Mouse (Mus musculus) cerebellum, adult 2 months (tissue): ENCODE results near the gene Arpc4. TPM values are rescaled to one million over a fixed set of nuclear protein-coding genes. Genes with fewer than 3 reads are reported as not detected.

Experiments
- DNase-seq, 2 experiments: peaks; one replicate each; pipeline ENCODE4 v3.0.0; 2021
- H3K27ac ChIP-seq: fragments of 200-500 bp; 2 replicates; pipeline ENCODE4 v1.5.1; 2012; ENCODE audit warnings: low read length, control low read depth, inconsistent platforms; ENCODE audit not compliant: insufficient read depth
- H3K27me3 ChIP-seq: fragments of 200-500 bp; 2 replicates; pipeline ENCODE4 v1.6.1; 2012; ENCODE audit warnings: inconsistent platforms, mild to moderate bottlenecking, low read length, moderate library complexity; ENCODE audit not compliant: control insufficient read depth, insufficient read depth
- H3K4me1 ChIP-seq: fragments of 200-500 bp; 2 replicates; pipeline ENCODE4 v1.6.1; 2011; ENCODE audit warnings: low read length; ENCODE audit not compliant: control insufficient read depth, insufficient read depth
- H3K4me3 ChIP-seq: fragments of 200-500 bp; replicated peaks from 2 replicates; pipeline ENCODE3; 2011; ENCODE audit warnings: mild to moderate bottlenecking, low read depth, low read length, control low read depth; ENCODE audit not compliant: insufficient read depth
- CTCF ChIP-seq: fragments of 200-500 bp; IDR thresholded peaks from 2 replicates; pipeline ENCODE4 v1.5.1; 2011; ENCODE audit warnings: low read depth, mild to moderate bottlenecking, control low read depth, low read length, moderate library complexity, borderline replicate concordance; ENCODE audit not compliant: insufficient read depth
- POLR2A ChIP-seq: fragments of 200-500 bp; IDR thresholded peaks from 2 replicates; pipeline ENCODE4 v1.6.1; 2011; ENCODE audit warnings: low read length, control low read depth, borderline replicate concordance; ENCODE audit not compliant: insufficient read depth
- WGBS: fragments of 180-500 bp; shearing (Covaris S2); methylation state at CpG from one replicate; pipeline ENCODE4 v1.1.7; 2018; 5-methylcytosine and 5-hydroxymethylcytosine counted together
- polyA plus RNA-seq: library from polyadenylated mRNA; depleted of rRNA; stranded (reverse); fragments of >200 nt; gene quantifications from 2 replicates; pipeline ENCODE4 v1.2.3, GENCODE M21; 2012

Arpc4 gene
- polyA plus RNA-seq, 1 experiment, result 152 TPM

DNA sequence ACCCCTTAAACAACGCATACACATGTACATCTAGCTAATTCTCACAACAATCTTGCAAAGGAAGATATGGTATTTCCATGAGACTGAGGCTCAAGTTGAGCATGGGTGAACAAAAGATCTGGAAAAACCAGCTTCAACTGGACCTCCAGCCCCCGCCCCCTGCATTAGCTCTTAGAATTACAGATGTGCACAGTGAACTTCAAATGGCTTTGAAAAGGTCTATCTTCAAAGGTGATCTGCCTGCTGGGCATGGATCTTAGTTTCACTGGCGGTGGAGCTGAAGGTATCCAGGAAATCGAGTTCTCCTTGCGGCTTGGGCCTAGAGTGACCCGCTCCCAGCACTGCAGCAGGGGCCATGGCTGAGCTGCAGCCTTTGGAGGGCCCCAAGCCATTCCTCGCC is 9.8 kb upstream of the Arpc4 start:
- no peak overlapping the region for H3K27ac ChIP-seq
- WGBS, result 91% methylated on average over 7 of the region's 7 CpGs
- H3K4me1 ChIP-seq, result no peaks in the 10 kb centered on the region
- no peak overlapping the region for H3K4me3 ChIP-seq
- TF ChIP-seq CTCF (no peak), POLR2A (no peak)
- no peak for DNase-seq
- no peaks in the 10 kb centered on the region for H3K27me3 ChIP-seq

DNA sequence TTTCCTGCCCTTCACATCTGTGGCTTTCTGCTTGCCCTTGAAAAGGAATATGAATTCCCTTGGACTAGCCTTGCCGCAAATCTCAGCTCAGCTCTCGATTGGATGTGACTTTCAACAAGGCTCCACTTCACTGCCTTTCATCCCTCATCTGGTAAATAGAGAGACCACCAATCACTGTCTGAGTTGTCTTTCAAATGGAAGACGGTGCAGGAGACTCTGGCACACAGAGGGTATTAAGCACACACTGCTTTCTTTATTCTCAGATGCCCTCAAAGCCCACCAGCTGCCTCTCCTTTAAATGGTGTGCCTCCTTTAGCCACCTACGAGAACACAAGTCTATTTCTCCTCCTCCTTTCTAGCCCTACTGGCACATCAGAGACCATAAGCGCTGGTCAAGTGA is 9.3 kb upstream of the Arpc4 start:
- 82% methylated on average over 5 of the region's 5 CpGs for WGBS
- no peak for DNase-seq
- no peak overlapping the region for H3K4me3 ChIP-seq
- no peak overlapping the region for H3K27ac ChIP-seq
- no peak for TF ChIP-seq CTCF
- no peak for TF ChIP-seq POLR2A
- no peaks in the 10 kb centered on the region for H3K4me1 ChIP-seq
- H3K27me3 ChIP-seq, result no peaks in the 10 kb centered on the region

DNA sequence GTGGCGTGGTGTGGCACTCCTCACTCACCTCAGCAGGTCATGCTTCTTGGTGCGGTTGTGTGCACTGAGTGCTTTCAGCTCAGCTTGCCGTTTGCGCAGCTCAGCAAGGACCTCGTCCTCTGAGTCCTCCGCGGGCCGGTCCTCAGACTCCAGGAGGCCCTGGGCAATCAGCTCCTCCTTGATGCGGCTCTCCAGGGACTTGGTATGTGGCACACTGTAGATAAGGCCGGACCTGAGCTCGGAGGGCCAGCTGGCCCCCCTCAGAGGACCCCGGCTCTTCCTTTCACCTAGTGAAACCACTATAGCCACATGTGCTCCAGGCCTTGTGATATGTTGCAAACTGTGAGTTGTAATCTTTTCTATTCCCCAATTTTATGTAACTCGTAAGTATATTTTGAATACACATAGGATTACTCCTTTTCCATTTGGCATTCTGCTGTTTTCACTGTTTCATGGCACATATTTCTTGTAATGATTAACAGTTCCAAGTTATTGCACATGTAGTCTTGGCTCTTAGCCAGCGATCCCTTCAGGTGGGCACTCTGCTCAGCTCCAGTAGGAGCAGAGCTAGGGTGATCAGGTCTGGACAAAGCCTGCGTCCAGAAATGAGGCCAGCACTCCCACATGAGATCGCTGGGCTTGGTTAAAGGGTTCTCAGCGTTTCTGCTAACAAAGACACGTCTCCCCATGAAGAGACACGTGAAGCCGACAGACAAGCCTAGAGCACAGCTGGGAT is 7.6 kb upstream of the Arpc4 start:
- no peaks in the 10 kb centered on the region for H3K27me3 ChIP-seq
- H3K27ac ChIP-seq, result no peak overlapping the region
- H3K4me3 ChIP-seq, result no peak overlapping the region
- TF ChIP-seq CTCF, result no peak
- TF ChIP-seq POLR2A, result no peak
- no peaks in the 10 kb centered on the region for H3K4me1 ChIP-seq
- no peak for DNase-seq
- 81% methylated on average over 20 of the region's 20 CpGs for WGBS

DNA sequence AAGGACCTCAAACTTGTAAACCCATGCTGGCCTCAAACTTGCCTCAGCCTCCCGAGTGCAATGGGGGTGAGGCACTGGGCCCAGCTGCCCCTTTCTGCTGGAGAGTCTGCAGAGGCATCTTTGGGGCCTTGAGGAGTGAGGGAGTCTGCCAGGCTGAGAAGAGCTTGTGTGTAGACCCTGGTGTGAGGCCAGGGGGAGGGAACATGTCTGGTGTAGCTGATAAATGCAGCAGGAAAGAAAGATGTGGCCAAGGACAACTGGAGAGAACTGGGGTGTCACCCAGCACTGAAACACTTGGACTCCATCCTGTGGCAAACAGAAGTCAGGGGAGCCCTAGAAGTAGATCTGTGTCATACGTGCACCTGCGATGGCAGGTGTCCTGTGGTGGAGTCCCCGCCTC is 4.4 kb upstream of the Arpc4 start:
- DNase-seq, result no peak
- WGBS, result 90% methylated on average over 4 of the region's 4 CpGs
- Histone ChIP-seq H3K27ac (no peak overlapping the region), H3K4me1 (no peaks in the 10 kb centered on the region; the same call in 1 of the 2 replicates), H3K27me3 (no peaks in the 10 kb centered on the region), H3K4me3 (no peak overlapping the region)
- TF ChIP-seq CTCF, result no peak
- no peak for TF ChIP-seq POLR2A

DNA sequence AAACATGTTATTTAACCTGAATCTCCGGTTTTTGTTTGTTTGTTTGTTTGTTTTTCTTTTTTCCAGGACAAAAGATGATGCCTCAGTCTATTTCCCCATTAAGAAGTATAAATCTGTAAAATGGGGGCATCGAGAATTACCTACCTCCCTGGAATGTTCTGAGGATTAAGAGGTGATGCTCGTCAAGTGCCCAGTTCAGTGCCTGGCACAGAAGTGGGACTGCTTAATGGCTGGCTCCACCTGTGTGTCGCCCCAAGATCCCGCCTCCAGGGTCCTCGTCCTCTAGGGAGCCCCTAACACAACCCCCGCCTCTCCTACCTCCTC is 781 bp upstream of the Arpc4 start:
- peaks cover 2% of the 10 kb centered on the region; the same call in 1 of the 2 replicates for H3K4me1 ChIP-seq
- no peak for DNase-seq
- no peak for TF ChIP-seq POLR2A
- no peak for TF ChIP-seq CTCF
- no peaks in the 10 kb centered on the region for H3K27me3 ChIP-seq
- WGBS, result 6% methylated on average over 7 of the region's 7 CpGs
- peak overlapping the region; percentile 90 for H3K4me3 ChIP-seq
- peak overlapping the region; percentile 74 for H3K27ac ChIP-seq

DNA sequence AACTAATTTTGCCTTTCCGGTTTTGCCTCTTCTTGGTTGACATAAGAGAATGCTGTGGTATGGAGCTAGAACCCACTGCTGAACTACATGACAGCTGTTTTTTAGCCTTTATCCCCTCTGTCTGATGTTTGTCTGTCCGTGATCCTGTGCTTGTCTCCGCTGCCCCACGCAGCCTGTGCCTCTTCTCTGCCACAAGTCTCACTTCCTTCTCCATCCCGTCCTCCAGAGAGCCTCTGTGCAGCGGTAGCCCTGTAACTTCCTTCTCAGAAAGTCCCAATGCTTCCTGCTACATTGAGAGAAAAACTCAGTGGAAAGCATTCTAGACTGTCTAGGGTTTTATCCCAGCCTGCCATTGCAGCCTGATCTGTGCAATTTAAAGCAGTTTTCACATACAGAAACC is 1.3 kb downstream of the Arpc4 start:
- WGBS, result 87% methylated on average over 6 of the region's 6 CpGs
- H3K27me3 ChIP-seq, result no peaks in the 10 kb centered on the region
- no peak for TF ChIP-seq CTCF
- no peak for TF ChIP-seq POLR2A
- peaks cover 2% of the 10 kb centered on the region; the same call in 1 of the 2 replicates for H3K4me1 ChIP-seq
- no peak for DNase-seq
- no peak overlapping the region for H3K27ac ChIP-seq
- peak overlapping the region; percentile 28 for H3K4me3 ChIP-seq

DNA sequence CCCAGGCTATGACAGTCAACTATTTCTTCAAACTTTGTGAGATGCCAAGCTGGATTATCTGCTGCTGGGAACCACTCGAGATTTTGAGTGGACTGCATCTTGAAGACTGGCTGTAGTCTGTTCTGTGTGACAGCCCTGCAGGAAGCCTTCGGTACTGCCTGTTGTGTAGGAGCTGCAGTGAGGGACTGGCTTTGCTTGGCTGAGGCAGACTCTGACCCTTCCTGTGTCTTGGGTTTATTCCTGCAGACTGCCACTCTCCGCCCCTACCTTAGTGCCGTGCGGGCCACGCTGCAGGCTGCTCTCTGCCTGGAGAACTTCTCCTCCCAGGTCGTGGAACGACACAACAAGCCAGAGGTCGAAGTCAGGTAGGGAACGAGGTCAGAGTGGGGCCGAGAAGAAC is 2.6 kb downstream of the Arpc4 start:
- no peak for TF ChIP-seq POLR2A
- no peak for TF ChIP-seq CTCF

DNA sequence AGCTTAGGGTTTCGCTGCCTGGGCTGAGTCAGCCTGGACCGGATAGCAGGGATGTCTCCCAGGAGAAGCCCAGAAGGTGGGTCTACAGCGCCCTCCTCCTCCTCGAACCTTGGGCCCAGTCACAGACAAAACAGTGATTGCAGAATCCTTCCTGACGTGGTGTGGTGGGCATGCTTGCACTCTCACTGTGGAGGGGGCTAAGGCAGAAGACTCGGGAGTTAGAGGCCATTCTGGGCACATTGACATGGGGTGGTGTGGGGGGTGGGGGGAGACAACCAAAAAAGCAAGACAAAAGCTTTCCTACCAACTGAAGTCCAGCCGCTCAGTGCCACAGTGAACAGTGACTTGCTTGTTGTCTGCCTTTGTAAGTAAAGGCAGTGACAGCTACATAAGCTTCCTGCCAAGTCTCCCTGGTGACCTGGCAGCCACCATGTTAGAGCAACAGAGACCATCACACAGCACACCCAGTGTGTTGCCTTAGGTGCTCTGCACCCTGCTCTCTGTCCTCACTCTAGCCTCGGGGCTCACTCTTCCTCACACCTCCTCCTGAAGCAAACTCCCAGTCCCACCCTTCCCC is 6.5 kb downstream of the Arpc4 start:
- Histone ChIP-seq H3K27ac (no peak overlapping the region; the same call in 1 of the 2 replicates), H3K27me3 (no peaks in the 10 kb centered on the region), H3K4me1 (peaks cover 3% of the 10 kb centered on the region), H3K4me3 (no peak overlapping the region)
- WGBS, result 45% methylated on average over 8 of the region's 8 CpGs
- peak in 1 of 2 experiments; percentile 46 for DNase-seq
- no peak for TF ChIP-seq POLR2A

More for the DNA sequence above, 2.6 kb downstream of the Arpc4 start:
- no peak overlapping the region for H3K4me3 ChIP-seq
- no peak for DNase-seq
- H3K27me3 ChIP-seq, result no peaks in the 10 kb centered on the region
- 89% methylated on average over 11 of the region's 11 CpGs for WGBS
- H3K27ac ChIP-seq, result no peak overlapping the region
- H3K4me1 ChIP-seq, result peaks cover 2% of the 10 kb centered on the region
